Mouse (Mus musculus): ENCODE data around the gene Cldn34c1. TPM values are rescaled to one million over a fixed set of nuclear protein-coding genes. Genes with fewer than 3 reads are reported as not detected.

Cldn34c1 gene
- 24.4 and 26.9 TPM in 2 replicates for polyA plus RNA-seq (2012; rRNA removed)

GRCm38 (mm10) chrX:123103291-123104260 lies at the start of gene Cldn34c1:
Gene Cldn34c1, plus strand, starts transcription at chrX:123103495.

GRCm38 (mm10) chrX:123222381-123222780 lies 119.1 kb downstream of the Cldn34c1 start, which contains the start of gene Srsx:
Gene Srsx, minus strand, starts transcription at chrX:123222481.

Other genes starting within 250 kb of the Cldn34c1 start
- not detected in 2 replicates for gene Gm17521, start 73.8 kb upstream of the Cldn34c1 start, polyA plus RNA-seq (2012; rRNA removed)
- gene Srsx, start 119.0 kb downstream of the Cldn34c1 start, polyA plus RNA-seq (2012; rRNA removed): not detected in 2 replicates
- not detected in 2 replicates for gene Gm17577, start 143.4 kb downstream of the Cldn34c1 start, polyA plus RNA-seq (2012; rRNA removed)